Mouse (Mus musculus): Measurements from ENCODE around the gene Slc50a1. TPM values are rescaled to one million over a fixed set of nuclear protein-coding genes. Genes with fewer than 3 reads are reported as not detected.

Gene Slc50a1
- total and polyA plus RNA-seq, 3 experiments = 41.8 to 56.0 (median 50.9) TPM

DNA sequence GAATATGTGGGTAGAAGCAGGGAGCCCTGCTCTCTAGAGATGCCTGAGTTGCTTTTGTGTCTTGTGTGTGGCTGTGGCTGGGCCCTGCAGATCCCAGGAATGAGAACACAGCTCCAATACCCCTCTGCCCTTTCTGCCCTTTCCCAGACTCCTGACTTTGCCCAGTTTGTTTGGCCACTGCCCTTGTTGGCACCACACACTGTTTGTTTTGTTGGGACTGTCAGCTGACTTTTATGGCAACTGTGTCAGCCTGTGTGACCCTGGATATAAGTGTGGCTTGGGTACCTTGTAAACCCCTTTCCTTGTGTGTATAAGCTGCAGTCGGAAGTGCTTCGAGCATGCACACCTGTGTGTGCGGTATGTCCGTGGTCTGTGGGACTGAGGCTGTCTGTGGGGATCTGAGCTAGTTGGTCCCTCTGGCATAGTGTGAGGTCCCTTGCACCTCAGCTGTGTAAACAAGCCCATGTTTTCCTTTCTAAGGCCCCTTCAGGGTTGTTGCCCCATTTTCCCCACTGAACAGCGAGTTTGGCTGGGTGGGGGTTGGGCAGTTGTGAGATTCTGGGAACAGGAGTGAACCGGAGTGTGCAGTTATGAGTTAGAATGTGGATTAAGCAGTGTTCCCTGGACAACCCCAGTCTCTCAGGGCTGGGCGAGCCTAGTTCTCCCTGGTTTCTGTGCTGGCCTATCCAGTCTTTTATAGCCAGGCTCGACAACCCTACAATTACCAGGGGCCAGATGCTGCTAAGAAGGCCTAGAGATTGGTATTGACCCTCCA lies 35.4 kb upstream of the Slc50a1 start:
- no peak overlapping the region for H3K9ac ChIP-seq (ENCODE audit: insufficient read depth, low read depth)
- H3K9me3 ChIP-seq (replicated peaks; ENCODE audit: low read length) = peaks cover under 1% of the 10 kb centered on the region
- TF ChIP-seq ELF1 (IDR thresholded peaks at IDR 0.05; ENCODE audit: low read depth, low read length) (no peak), CHD1 (IDR thresholded peaks at IDR 0.05; ENCODE audit: low read depth, low read length) (no peak), MEF2A (IDR thresholded peaks at IDR 0.05; ENCODE audit: borderline replicate concordance, low read depth, low read length) (no peak), ZNF384 (IDR thresholded peaks at IDR 0.05; ENCODE audit: low read depth, low read length) (no peak), POLR2A (IDR thresholded peaks at IDR 0.05; ENCODE audit: low read depth, low read length) (no peak)
- H3K79me2 ChIP-seq (replicated peaks; ENCODE audit: control insufficient read depth, extremely low read depth, insufficient read depth, poor library complexity, severe bottlenecking) = no peaks in the 10 kb centered on the region
- DNase-seq (ENCODE audit: extremely low read depth) = no peak
- H3K36me3 ChIP-seq (replicated peaks in 1 of 2; ENCODE audit: control insufficient read depth in 1 of 2, insufficient read depth in 1 of 2, low read length in 1 of 2) = no peaks in the 10 kb centered on the region
- no peak overlapping the region for H3K27ac ChIP-seq (ENCODE audit: insufficient read depth, low read depth)
- no peak overlapping the region for H3K4me2 ChIP-seq (ENCODE audit: insufficient read depth, low read depth, poor library complexity, severe bottlenecking)
- dilution Hi-C loops (cut with MboI; ENCODE audit: extremely low pct_ligation_motif_present, extremely low pct_unique_long_range_greater_than_20kb, low sequenced_read_pairs) (no loop called here), in situ Hi-C loops (cut with MboI; ENCODE audit: low pct_ligation_motif_present, low pct_unique_long_range_greater_than_20kb, low sequenced_read_pairs) (no loop called here)
- H3K27me3 ChIP-seq (replicated peaks) = peaks cover 2% of the 10 kb centered on the region
- H3K4me3 ChIP-seq (replicated peaks in 1 of 3; ENCODE audit: low read depth in 2 of 3, low read length in 2 of 3, poor library complexity in 1 of 3) = no peak overlapping the region
- H3K4me1 ChIP-seq (ENCODE audit: control insufficient read depth in 1 of 2, insufficient read depth in 2 of 2) = no peaks in the 10 kb centered on the region

DNA sequence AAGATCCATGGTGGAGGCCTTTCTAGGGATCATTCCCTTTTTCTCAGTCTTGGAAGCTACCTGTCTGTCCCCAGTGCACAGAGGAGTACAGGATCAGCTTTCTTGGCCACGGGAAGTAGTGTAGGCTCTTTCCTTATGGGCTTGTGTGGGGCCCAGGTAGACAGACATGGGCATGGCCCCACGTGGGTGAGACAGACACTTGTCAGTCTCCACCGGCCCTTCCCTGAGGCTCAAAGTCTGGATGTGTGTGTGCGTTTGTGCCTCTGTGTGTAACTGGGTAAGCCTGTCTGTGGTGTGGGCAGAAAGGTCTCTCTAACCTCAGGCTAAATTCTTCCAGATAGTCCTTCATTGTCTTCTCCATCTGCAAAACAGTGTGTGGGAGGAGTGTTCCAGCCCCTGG lies 34.7 kb upstream of the Slc50a1 start:
- Histone ChIP-seq H3K4me1 (ENCODE audit: control insufficient read depth in 1 of 2, insufficient read depth in 2 of 2) (no peaks in the 10 kb centered on the region), H3K9ac (ENCODE audit: insufficient read depth, low read depth) (no peak overlapping the region), H3K36me3 (replicated peaks in 1 of 2; ENCODE audit: control insufficient read depth in 1 of 2, insufficient read depth in 1 of 2, low read length in 1 of 2) (no peaks in the 10 kb centered on the region), H3K27ac (ENCODE audit: insufficient read depth, low read depth) (no peak overlapping the region), H3K79me2 (replicated peaks; ENCODE audit: control insufficient read depth, extremely low read depth, insufficient read depth, poor library complexity, severe bottlenecking) (no peaks in the 10 kb centered on the region), H3K4me2 (ENCODE audit: insufficient read depth, low read depth, poor library complexity, severe bottlenecking) (no peak overlapping the region), H3K4me3 (replicated peaks in 1 of 3; ENCODE audit: low read depth in 2 of 3, low read length in 2 of 3, poor library complexity in 1 of 3) (no peak overlapping the region), H3K27me3 (replicated peaks) (peaks cover 2% of the 10 kb centered on the region), H3K9me3 (replicated peaks; ENCODE audit: low read length) (no peaks in the 10 kb centered on the region)
- in situ Hi-C loops (cut with MboI; ENCODE audit: low pct_ligation_motif_present, low pct_unique_long_range_greater_than_20kb, low sequenced_read_pairs) (no loop called here), dilution Hi-C loops (cut with MboI; ENCODE audit: extremely low pct_ligation_motif_present, extremely low pct_unique_long_range_greater_than_20kb, low sequenced_read_pairs) (no loop called here)
- TF ChIP-seq POLR2AphosphoS2 (IDR thresholded peaks at IDR 0.05; ENCODE audit: low read depth, low read length) (no peak), ETS1 (conservative IDR thresholded peaks at IDR 0.05; ENCODE audit: low read depth, low read length) (no peak), EP300 (IDR thresholded peaks at IDR 0.05; ENCODE audit: low read length) (no peak), MXI1 (IDR thresholded peaks at IDR 0.05; ENCODE audit: low read depth, low read length) (no peak), TBP (conservative IDR thresholded peaks at IDR 0.05; ENCODE audit: low read depth, low read length) (no peak), MAFK (IDR thresholded peaks at IDR 0.05; ENCODE audit: insufficient replicate concordance, low read length) (no peak), HCFC1 (IDR thresholded peaks at IDR 0.05; ENCODE audit: low read depth, low read length) (no peak), CTCF (conservative IDR thresholded peaks at IDR 0.05 in 1 of 2, IDR thresholded peaks at IDR 0.05 in 1 of 2; ENCODE audit: low read depth in 2 of 2, low read length in 2 of 2) (no peak), ZMIZ1 (IDR thresholded peaks at IDR 0.05; ENCODE audit: low read depth, low read length) (no peak), NELFE (IDR thresholded peaks at IDR 0.05; ENCODE audit: low read depth, low read length) (no peak), SMC3 (IDR thresholded peaks at IDR 0.05; ENCODE audit: low read depth, low read length) (no peak)
- DNase-seq (ENCODE audit: extremely low read depth) = no peak

Measured in CH12.LX (cell line).